Mouse (Mus musculus) kidney, embryonic 16.5 days (tissue): Measurements from ENCODE around the gene 1810010D01Rik. TPM values are rescaled to one million over a fixed set of nuclear protein-coding genes. Genes with fewer than 3 reads are reported as not detected.
A peak's percentile ranks its signal among the peaks of the same experiment; 100 is the strongest.

ENCODE experiments used
- ATAC-seq: fragments of 200-750 bp; cut with Nextera tagmentation; 2 replicates; pipeline ENCODE4 v1.8.0; 2017; ENCODE audit warnings: moderate TSS enrichment; ENCODE audit not compliant: low FRiP score, low TSS enrichment
- H3K27ac ChIP-seq: fragments of 300-500 bp; sonication (generic); 2 replicates; pipeline ENCODE4 v1.5.1; 2014; ENCODE audit warnings: low read length
- H3K27me3 ChIP-seq: fragments of 300-500 bp; sonication (generic); 2 replicates; pipeline ENCODE4 v1.6.1; 2014; ENCODE audit warnings: low read length, control low read depth, mixed read lengths; ENCODE audit not compliant: insufficient read depth
- H3K36me3 ChIP-seq: fragments of 300-500 bp; sonication (generic); 2 replicates; pipeline ENCODE4 v1.6.1; 2014; ENCODE audit warnings: low read length, control low read depth, mixed read lengths; ENCODE audit not compliant: insufficient read depth
- H3K4me1 ChIP-seq: fragments of 300-500 bp; sonication (generic); 2 replicates; pipeline ENCODE4 v1.6.1; 2014; ENCODE audit warnings: low read length, control low read depth, mixed read lengths; ENCODE audit not compliant: insufficient read depth
- H3K4me2 ChIP-seq: fragments of 300-500 bp; sonication (generic); replicated peaks from 2 replicates; pipeline ENCODE4 v1.6.1; 2014; ENCODE audit warnings: low read depth, low read length
- H3K4me3 ChIP-seq: fragments of 300-500 bp; sonication (generic); 2 replicates; pipeline ENCODE4 v1.5.1; 2014; ENCODE audit warnings: mild to moderate bottlenecking, low read length
- H3K9ac ChIP-seq: fragments of 300-500 bp; sonication (generic); replicated peaks from 2 replicates; pipeline ENCODE4 v1.6.1; 2014; ENCODE audit warnings: low read length
- H3K9me3 ChIP-seq: fragments of 300-500 bp; sonication (generic); 2 replicates; pipeline ENCODE4 v1.6.1; 2016; ENCODE audit warnings: low read length, control low read depth
- WGBS: fragments of 180-500 bp; shearing (Covaris S2); extraction: QIAGEN DNeasy Blood & Tissue Kit; methylation state at CpG from one replicate; pipeline ENCODE4 v1.1.7; 2014; 5-methylcytosine and 5-hydroxymethylcytosine counted together
- polyA plus RNA-seq: library from polyadenylated mRNA; unstranded; fragments of >200 nt; fragmentation: Nextera tagmentation; extraction: Ambion mirVana; gene quantifications from 2 replicates; pipeline ENCODE4 v1.2.1, GENCODE M21; 2015

Gene 1810010D01Rik
- polyA plus RNA-seq, 1 experiment from 2014 or later, result 0.30 TPM

DNA sequence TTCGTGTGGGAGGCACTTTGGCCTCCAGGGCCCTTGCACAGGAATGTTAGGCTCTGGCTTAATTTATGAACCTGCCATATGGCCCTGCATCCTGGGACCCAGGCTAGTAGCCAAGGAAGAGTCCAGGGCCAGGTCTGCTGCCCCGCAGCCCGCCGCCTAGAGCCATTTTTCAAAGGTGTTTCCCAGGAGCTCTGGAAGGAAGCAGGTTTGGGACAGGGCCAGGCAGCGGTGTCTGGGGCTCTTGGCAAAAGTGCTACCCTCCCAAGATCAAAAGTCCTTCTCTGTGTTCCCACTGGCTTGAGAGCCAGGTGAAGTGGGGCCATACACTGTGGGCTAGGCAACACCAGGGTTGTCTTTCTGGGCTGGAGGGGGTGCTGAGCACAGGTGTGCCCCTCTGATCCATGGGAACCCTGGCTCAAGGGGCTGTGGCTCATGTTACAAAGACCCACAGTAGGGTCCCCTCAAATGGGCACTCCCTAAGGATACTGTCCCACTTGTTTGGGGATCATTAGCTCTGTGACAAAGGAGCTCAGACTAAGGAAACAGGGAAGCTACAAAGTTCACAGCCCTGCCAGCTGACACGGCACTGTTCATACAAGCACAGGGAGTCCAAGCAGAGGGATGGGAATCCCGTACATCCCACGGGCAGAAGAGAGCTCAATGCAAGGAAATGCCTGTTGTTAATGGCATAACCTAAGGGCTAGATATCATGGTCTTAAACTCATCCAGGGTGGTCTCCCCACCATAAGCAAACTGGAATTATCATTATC lies 32.0 kb upstream of the 1810010D01Rik start:
- Histone ChIP-seq H3K4me3 (no peak overlapping the region), H3K27me3 (no peaks in the 10 kb centered on the region), H3K36me3 (no peaks in the 10 kb centered on the region), H3K4me2 (no peak overlapping the region), H3K4me1 (peaks cover 43% of the 10 kb centered on the region), H3K9ac (0 out of 2 replicates have a peak overlapping the region, but pooled peaks have one; percentile 5), H3K9me3 (no peaks in the 10 kb centered on the region), H3K27ac (no peak overlapping the region)
- WGBS, result 35% methylated on average over 8 of the region's 8 CpGs
- ATAC-seq, result no peak

DNA sequence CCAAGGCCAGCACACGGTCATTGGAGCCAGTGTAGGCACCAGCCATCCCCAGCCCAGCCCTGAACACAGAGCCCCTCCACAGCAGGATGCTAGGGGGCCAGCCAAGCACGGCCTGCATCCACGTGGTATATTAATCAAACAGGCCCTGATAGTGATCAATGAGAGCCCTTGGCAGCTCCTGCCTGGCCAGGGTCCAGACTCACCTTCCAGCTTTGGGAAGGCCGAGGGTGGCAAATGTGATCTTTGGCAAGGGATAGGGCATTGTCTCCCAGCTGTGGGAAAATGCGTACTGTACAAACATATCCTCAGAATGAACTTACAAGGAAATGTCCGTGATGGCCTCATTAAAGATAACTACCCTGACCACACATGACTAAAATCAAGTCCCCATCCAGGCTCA lies 31.2 kb upstream of the 1810010D01Rik start:
- H3K27ac ChIP-seq, result no peak overlapping the region
- no peaks in the 10 kb centered on the region for H3K9me3 ChIP-seq
- ATAC-seq, result peak; percentile 29; the same call in 1 of the 2 replicates
- no peak overlapping the region for H3K4me2 ChIP-seq
- no peaks in the 10 kb centered on the region for H3K36me3 ChIP-seq
- H3K4me1 ChIP-seq, result peaks cover 50% of the 10 kb centered on the region
- H3K4me3 ChIP-seq, result no peak overlapping the region
- no peaks in the 10 kb centered on the region for H3K27me3 ChIP-seq
- 37% methylated on average over 6 of the region's 6 CpGs for WGBS
- H3K9ac ChIP-seq, result peak overlapping the region; percentile 25; the same call in 1 of the 2 replicates

DNA sequence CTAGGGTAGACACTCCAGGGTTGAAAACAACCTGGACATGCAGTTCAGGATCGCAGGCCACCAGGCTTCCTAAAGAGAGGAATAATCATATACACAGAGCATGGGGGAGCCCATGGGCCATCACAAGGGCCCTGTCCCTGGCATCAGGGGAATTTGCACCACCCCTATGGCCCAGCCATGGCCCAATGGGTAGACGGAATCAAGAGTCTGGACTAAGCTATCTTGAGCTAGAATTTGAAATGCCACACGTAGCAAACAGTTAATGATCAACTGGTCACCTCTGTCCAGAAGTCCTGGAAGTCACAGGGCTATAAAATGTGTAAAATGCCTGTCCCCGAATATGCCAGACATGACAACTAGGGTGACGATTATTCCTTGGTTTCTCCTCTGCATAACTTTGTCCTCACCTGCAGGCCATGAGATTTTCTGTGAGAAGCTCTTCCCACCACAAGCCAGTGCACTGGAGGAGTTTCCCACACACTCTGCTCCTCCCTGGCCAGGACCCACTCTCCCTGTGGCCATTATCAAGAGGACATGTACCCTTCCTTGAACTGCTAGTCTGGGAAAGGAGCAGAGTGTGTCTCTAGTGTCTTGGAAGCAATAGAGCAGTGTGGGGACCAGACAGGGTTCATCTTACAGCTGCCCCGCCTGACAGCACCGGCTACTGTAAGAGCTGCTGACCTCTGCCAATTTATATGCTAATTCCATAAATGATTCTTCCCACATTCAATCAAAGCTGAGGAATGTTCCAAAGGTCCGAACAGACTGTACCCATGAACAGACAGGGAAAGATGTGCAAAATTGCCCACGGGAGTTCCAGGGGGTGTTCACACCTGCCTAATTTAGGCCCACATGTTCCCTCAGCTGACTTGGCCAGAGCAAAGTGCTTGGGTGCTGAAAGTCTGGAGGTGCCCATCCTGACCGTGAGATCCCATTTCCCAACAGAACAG lies 27.2 kb upstream of the 1810010D01Rik start:
- Histone ChIP-seq H3K9ac (no peak overlapping the region), H3K36me3 (no peaks in the 10 kb centered on the region), H3K27me3 (no peaks in the 10 kb centered on the region), H3K4me3 (no peak overlapping the region), H3K4me1 (peaks cover 55% of the 10 kb centered on the region), H3K9me3 (no peaks in the 10 kb centered on the region), H3K4me2 (no peak overlapping the region), H3K27ac (peak overlapping the region; percentile 87)
- 53% methylated on average over 10 of the region's 10 CpGs for WGBS
- peak; percentile 50 for ATAC-seq

DNA sequence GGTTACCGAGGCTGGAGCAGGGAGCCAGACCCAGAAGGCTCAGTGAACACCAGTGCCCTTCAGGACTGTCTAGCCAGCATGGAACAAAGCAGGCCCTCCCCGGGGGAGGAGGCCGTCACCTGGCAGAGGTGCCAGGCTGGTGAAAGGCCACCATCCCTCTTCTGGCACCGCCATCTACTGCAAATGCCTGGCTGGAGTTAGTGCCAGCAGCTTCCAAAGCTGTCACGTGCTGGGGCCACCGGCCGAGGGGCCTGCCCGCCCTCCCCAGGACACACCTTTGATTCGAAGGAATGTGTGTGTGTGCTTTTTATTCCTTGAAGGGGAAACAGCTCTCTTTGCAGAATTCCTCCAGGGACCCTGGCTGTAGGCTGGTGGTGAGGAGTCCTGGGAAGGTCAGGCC lies 23.7 kb upstream of the 1810010D01Rik start:
- peak overlapping the region; percentile 82 for H3K27ac ChIP-seq
- no peaks in the 10 kb centered on the region for H3K27me3 ChIP-seq
- WGBS, result 52% methylated on average over 9 of the region's 9 CpGs

DNA sequence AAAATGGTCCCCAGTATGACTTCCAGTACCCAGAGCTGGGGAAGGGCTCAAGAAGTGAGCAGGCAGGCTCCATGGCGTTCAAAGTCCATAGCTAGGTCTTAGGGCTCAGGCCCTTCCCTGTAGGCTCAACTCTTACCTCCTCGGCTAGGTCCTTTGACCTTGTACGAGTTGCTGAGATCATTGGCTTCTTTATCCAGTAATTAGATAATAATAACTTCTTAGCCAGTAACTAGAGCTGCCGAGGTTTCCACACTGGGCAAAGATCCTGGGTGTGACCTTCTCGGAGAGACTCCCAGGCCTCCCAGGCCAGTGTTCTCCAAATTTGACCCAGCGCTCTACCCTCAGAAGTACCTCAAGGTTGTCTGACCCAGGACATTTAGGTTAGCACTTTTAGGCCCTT lies 18.7 kb upstream of the 1810010D01Rik start:
- 86% methylated on average over 6 of the region's 6 CpGs for WGBS
- H3K9me3 ChIP-seq, result no peaks in the 10 kb centered on the region

More for the DNA sequence above, 23.7 kb upstream of the 1810010D01Rik start:
- Histone ChIP-seq H3K4me3 (no peak overlapping the region), H3K4me1 (peaks cover 35% of the 10 kb centered on the region), H3K9ac (peak overlapping the region; percentile 31; the same call in 1 of the 2 replicates), H3K4me2 (no peak overlapping the region), H3K36me3 (no peaks in the 10 kb centered on the region), H3K9me3 (no peaks in the 10 kb centered on the region)
- ATAC-seq, result peak; percentile 49

DNA sequence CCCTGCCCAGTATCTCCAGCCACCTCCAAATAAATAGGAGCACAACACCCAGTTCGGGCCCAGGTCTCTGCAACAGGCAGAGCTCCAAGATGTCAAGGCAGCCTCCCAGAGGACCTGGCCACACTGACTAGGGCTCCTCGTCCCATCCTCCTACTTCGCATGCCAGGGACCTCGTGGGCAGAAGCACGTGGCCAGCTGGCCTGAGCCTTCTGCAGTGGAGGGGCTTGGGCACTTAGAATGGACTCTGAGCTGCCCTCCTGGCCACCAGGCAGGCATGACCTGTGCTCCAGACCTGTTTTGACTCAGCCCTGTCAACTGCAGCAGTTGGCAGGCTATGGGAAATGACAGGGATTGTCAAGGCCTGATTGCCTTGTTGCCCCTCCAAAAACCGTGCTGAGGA lies 17.7 kb upstream of the 1810010D01Rik start:
- no peak overlapping the region for H3K9ac ChIP-seq
- WGBS, result 83% methylated on average over 6 of the region's 6 CpGs
- no peaks in the 10 kb centered on the region for H3K27me3 ChIP-seq
- no peak for ATAC-seq
- no peak overlapping the region for H3K27ac ChIP-seq
- H3K4me3 ChIP-seq, result no peak overlapping the region
- H3K36me3 ChIP-seq, result no peaks in the 10 kb centered on the region
- H3K4me1 ChIP-seq, result peaks cover 22% of the 10 kb centered on the region
- no peak overlapping the region for H3K4me2 ChIP-seq
- H3K9me3 ChIP-seq, result no peaks in the 10 kb centered on the region

More for the DNA sequence above, 18.7 kb upstream of the 1810010D01Rik start:
- Histone ChIP-seq H3K9ac (no peak overlapping the region), H3K4me1 (peaks cover 21% of the 10 kb centered on the region), H3K27me3 (no peaks in the 10 kb centered on the region), H3K27ac (no peak overlapping the region), H3K4me3 (no peak overlapping the region), H3K36me3 (no peaks in the 10 kb centered on the region), H3K4me2 (no peak overlapping the region)
- no peak for ATAC-seq

DNA sequence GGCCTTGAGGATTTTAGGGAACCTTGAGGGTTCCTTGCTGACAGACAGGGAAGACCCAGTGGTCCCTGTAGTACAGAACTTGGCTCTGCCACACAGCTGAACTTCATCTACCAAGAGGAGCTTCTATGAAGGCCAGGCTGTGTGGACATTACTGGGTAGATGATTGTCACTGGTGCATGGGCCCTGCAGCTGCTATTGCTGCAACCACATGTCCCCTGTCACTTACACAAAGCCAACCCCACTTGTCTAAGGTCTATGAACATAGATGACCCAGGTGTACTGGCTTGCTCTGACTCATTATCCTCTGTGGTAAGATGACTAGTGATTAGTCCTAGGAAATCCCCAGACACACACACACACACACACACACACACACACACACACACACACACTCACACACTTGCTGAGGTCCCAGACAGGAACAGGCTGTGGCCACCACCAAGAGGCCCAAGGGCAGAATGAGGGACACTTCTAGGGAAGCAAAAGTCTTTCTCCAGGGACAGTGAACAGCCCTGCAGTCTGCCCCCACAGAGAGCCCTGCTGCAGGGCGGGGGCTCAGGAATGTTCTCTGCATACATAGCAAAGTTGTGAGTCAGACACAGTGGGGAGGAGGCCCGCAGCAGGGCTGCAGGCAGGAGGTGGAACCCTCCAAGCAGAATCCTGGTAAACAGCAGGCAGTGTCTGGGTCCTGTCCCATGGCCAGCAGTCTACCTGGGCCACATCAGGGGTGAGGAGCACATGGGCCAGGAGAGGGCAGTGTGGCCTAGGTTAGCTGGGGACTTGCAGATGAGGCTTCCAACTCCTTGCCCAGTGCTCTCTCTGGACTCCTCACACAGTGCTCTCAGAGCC lies 14.1 kb upstream of the 1810010D01Rik start:
- Histone ChIP-seq H3K4me1 (peaks cover 16% of the 10 kb centered on the region), H3K27ac (peak overlapping the region; percentile 74), H3K9ac (peak overlapping the region; percentile 2; the same call in 1 of the 2 replicates), H3K27me3 (no peaks in the 10 kb centered on the region), H3K9me3 (no peaks in the 10 kb centered on the region), H3K36me3 (no peaks in the 10 kb centered on the region), H3K4me3 (no peak overlapping the region), H3K4me2 (no peak overlapping the region)
- peak; percentile 89 for ATAC-seq
- 8% methylated on average over 2 of the region's 2 CpGs for WGBS

DNA sequence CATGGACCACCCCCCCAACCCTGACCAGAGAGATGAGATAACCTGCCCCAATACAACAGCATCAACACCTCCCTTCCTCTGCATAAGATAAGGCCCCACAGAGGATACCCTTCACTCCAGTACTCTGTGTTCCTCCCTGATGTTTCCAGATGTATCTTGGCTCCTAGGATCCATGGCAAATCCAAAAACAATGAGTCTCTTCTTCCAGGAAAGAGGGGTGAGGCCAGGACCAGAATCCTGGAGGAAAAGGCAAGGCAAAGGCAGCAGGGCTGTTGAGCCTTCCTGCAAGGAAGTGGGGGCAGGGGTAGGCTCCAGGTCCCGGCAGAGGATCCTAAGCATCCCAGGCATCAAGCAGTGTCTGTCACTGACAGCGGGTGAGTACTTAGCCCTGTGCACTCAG lies 13.4 kb upstream of the 1810010D01Rik start:
- Histone ChIP-seq H3K27ac (peak overlapping the region; percentile 74), H3K27me3 (no peaks in the 10 kb centered on the region), H3K36me3 (no peaks in the 10 kb centered on the region), H3K4me3 (no peak overlapping the region), H3K9me3 (no peaks in the 10 kb centered on the region), H3K4me1 (peaks cover 18% of the 10 kb centered on the region), H3K9ac (peak overlapping the region; percentile 2; the same call in 1 of the 2 replicates), H3K4me2 (no peak overlapping the region)
- WGBS, result 45% methylated on average over 2 of the region's 2 CpGs
- ATAC-seq, result no peak

DNA sequence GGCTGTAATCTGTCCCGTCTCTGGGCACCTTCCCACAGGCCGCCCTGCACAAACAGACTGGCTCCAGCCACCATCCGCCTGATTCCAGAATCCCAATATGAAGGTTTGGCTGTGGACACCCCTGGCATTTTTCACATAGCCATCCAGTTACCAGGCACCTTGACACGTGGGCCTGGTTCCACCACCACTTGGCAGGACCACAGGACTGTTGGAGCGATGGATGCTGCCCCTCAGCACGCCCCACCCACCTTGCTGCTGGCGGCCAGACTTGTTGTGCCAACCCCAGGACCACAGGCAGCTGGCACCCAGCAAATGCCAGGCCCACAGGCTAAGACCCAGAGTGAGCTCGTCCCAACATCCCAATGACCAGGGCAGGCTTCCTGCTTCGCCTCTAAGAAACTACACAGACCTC lies 11.5 kb upstream of the 1810010D01Rik start:
- H3K4me3 ChIP-seq, result no peak overlapping the region
- H3K9me3 ChIP-seq, result no peaks in the 10 kb centered on the region
- H3K36me3 ChIP-seq, result no peaks in the 10 kb centered on the region
- ATAC-seq, result no peak
- no peak overlapping the region for H3K4me2 ChIP-seq
- H3K27ac ChIP-seq, result no peak overlapping the region
- H3K27me3 ChIP-seq, result no peaks in the 10 kb centered on the region
- WGBS, result 79% methylated on average over 9 of the region's 9 CpGs
- H3K4me1 ChIP-seq, result peaks cover 21% of the 10 kb centered on the region
- H3K9ac ChIP-seq, result no peak overlapping the region
